Mouse (Mus musculus): ENCODE measurements at regions not wholly inside any gene's neighbourhood (a gene's known extent, or its start where the extent isn't known, plus 50 kb on each side); places are given as distances from the start of the nearest gene placed in this dataset.

DNA sequence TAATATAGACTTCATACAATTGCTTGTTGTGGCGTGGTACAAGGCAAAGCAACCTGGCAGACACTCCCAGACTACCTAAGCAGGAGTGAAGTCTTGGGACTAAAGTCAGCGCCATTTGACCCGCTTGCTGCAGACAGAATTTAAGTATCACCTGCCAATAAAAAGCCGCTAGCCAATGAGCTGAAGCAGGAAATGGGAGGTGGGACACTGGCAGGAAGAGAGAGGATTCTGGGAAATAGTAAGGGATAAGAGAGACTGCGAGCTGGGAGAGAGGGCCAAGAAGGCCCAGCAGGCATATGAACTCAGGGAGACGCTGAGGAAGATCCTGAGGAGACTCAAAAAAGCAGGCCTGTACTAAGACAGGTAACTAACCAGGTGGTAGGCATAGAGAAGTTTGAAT is 102.0 kb upstream of the Slc22a12 start:
- no peak for DNase-seq

DNA sequence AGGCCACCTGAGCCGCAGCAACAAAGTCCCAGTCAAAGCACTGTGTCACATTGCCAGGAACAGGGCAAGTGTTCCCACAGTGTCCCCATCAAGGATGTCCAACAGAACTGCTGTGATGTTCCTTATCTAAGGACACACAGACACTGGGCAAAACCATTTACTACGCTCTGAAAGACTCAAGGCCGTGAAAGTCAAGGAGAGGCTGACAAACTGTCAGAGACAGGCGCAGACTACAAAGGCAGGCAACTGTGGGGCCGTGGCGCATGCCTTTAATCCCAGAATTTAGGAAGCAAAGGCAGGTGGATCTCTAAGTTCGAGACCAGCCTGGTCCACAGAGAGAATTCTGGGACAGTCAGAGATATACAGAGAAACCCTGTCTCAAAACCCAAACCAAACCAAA is 96.8 kb upstream of the Slc22a12 start:
- DNase-seq = no peak

DNA sequence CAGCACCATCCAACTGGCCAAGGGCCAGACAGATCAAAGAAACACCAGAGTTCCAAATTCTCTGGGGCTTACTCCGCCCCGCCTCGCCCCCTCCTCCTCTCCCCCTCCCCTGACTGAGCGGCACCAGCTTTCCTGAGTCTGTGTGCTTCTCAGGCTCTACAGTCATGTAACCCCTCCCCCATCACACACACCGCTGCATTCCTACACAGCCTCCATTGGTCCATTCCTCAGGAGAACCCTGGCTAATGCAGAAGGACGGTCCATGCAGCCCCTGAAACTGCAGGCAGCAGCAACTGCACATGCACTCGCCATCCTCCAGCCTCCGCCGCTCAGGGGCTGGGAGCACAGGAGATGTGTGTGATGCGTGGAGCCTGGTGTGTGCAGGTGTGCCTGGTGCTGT is 90.6 kb upstream of the Slc22a12 start:
- peak in 1 of 2 experiments; percentile 29 for DNase-seq

DNA sequence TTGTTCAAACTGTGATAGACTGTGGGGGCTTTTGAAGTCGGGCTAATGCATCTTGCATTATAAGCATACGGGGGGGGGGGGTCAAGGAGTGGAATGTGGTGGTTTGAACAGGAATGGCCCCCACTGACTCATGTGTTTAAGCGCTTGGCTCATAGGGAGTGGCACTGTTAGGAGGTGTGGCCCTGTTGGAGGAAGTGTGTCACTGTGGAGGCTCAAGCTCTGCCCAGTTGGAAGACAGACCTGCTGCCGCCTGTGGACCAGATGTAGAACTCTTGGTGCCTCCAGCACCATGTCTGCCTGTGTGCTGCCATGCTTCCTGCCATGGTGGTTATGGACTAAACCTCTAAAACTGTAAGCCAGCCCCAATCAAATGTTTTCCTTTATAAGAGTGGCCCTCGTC is 89.0 kb upstream of the Slc22a12 start:
- no peak for DNase-seq

DNA sequence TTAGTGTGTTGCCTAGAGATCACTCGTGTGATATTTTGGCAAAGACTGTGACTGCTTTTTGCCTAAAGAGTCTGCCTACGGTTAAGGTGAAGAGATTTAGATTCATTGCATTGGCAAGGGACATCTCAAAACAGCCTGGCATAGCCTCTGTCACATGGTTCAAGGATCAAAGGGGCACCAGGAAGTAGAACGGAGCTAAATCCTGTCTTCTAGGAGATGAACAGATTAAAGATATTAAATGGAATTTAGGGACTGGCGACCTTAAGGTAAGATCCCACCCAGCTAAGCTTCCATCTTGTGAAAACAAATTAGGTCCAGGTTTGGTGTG is 87.7 kb upstream of the Slc22a12 start:
- DNase-seq = no peak

DNA sequence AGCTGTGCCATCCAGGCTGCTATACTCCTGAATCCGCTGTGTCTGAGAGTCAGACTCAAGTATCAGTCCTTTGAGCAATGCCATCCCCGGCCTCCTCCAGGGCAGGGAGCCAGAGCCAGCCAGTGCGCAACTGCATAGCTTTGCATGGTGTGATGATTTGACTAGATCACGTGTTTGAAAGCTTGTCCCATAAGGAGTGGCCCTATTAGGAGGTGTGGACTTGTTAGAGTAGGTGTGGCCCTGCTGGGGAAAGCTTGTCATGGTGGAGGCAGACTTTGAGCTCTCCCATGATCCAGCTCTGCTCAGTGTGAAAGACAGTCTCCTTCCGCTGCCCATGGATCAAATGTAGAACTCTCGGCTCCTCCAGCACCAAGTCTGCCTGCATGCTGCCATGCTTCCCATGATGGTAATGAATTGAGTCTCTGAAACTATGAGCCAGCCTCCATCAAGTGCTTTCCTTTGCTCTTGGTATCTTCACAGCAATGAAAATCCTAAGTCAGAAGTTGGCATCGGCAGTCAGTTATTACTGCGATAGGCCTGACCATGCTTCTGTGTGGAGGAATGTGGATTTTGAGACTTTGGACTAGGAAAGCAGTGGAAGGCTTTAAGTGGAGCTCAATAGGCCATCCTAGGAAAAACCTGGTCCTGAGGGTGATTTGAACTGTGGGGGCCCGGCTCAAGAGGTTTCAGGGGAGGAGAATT is 87.2 kb upstream of the Slc22a12 start:
- no peak for DNase-seq

DNA sequence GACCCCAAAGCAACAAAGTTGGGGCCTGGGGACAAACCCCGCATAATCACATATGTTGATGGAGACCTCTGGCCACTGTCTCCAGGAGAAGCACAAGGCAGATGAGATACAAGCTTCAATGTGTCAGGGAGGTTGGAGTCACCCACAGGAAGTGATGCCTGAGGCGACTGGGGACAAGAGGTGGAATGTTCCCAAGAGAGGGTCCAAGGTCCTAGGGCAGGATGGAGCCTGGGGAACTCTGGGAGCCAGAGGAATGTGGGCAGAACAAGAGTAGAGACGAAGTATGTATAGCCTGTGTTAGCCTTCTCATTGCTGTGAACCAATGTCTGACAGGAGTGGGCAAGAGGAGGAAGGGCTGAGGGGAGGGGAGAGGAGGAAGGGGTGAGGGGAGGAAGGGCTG is 82.7 kb upstream of the Slc22a12 start:
- DNase-seq = no peak

DNA sequence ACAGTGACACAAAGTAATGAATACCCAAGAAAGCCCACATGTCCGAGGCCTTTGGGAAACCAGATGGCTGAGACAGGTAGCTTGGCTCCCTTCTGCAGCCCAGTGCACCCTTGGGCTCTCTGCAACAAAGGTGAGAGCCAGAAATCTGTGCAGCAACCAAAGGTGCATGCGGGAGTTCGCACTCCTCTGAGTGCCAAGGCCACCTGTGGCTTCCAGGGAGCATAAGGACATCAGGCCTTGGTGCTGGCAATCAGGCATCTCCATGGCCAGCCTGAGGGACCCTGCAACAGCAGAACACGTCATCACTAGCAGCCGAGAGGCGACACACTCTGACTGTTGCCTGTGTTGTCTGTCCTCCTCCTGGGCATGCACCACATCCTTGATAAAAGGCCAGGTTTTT is 78.2 kb upstream of the Slc22a12 start:
- peak; percentile 58 to 62 for DNase-seq

DNA sequence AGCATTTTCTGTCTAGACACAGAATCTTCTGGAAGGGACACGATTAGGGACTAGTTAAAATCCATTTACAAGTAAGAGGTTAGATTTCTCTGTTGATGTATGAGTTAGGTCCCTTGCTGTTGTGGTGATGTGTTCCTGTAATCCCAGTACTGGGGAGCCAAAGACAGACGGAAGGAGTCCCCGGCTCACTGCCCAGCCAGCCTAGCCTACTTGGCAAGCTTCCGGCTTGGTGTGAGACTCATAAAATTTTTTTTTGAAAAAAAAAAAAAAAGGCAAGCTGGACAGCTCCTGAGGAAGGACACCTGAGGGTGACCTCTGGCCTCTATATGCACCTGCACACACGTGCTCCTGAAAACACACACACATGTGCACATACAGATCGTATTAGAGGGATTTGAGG is 76.7 kb upstream of the Slc22a12 start:
- peak; percentile 77 to 79 for DNase-seq

DNA sequence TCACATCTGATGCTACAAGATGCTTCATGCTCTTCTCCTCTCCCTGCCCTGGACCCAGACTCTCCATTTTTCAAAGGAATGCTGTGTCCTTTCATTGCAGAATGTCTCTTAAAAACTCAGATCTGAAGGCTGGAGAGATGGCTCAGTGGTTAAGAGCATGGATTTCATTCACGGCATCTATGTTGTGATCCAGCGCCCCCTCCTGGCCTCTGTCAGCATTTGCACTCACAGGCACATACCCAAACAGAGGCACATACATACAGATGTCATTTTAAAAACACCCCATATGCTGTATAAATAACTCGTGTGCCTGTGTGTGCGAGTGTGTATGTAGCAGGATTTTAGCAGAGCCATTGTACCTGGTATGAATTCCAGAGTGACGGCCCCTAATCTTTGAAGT is 73.8 kb upstream of the Slc22a12 start:
- no peak for DNase-seq

DNA sequence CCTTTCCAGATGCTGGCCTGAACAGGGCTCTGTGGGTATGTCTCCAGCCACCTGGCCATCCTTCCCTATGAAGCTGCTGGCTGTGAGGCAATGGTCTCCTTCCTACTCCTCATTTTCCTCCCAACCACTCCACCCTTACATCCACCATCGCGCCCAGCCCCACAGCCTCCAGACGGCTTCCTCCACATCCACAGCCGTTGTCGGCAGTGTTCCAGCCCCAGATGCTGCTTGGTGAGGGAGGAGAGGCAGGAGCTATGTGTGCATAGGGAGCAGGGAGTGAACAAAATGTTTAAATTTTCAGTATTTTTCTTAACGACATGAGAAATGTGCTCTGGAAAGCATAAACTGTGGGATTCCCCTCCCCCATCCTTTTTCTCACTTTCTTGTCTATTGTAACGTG is 69.6 kb upstream of the Slc22a12 start:
- DNase-seq = no peak

DNA sequence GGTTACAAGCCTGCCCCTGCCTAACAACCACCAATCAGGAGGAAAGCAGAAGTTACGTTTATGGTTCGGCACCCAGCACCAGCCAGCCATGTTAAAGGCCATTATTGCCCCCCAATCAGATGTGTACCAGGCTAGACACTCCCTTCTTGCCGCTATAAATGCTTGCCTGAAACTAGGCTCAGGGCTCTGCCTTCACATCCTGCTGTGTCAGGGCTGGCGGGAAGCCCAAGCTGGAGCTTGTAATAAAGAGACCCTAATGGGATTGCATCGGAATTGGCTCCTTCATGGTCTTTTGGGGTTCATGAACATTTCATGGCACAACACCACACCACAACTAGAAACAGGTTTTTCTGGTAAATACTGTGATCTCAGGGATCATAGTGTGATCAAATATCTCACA is 69.1 kb upstream of the Slc22a12 start:
- peak in 1 of 2 experiments; percentile 68 for DNase-seq

DNA sequence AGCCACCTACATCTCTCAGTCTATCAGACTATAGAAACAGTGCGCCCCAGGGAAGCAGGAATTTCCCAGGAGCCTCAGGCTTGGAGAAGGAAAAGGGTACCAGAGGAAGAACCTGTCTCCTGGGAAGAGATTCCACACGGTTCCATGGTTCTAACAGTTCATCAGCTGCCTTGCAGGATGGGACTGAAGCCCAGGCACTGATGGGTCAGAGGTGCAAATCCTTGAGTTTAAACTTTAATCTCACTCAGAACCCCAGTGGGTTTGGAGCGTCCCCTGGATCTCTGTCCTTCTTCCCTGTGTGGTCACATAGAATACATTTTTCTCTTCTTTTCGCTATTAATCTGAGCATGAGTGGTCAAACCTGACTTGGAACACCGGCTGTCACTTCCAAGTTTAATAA is 67.9 kb upstream of the Slc22a12 start:
- DNase-seq = no peak

DNA sequence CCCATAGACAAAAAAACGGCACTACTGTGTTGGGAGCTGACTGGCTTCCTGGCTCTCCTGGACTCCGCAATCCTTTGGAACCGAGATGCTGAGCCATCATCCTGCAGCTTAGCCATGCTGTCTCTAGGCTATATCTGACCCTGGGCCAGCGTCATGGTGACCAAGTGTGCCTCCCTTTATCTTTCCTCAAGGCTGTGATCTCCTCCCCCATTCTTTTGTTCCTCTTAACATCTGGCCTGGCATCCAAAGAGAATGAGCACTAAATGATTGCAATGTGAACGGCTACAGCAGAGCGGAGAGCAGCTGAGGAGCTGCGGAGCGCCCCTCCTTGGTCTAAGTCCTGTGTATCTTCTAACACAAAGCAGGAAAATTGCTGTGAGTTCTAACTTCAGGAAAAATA is 67.2 kb upstream of the Slc22a12 start:
- no peak for DNase-seq

DNA sequence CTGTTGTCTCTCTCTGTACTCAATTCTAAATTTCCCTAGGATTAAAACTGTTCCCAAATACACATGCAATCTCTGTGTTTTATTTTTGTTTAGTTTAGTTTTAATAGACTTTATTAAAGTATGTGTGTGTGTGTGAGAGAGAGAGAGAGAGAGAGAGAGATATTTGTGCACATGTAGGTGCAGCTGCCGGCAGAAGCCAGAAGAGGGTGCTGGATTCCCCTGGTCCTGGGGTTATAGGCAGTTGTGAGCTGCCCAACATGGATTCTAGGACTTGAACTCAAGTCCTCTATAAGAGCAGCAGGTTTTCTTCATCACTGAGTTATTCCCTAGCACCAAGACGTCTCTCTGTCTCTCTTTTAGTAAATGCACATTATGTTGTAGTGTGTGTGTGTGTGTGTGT is 64.7 kb upstream of the Slc22a12 start:
- no peak for DNase-seq

DNA sequence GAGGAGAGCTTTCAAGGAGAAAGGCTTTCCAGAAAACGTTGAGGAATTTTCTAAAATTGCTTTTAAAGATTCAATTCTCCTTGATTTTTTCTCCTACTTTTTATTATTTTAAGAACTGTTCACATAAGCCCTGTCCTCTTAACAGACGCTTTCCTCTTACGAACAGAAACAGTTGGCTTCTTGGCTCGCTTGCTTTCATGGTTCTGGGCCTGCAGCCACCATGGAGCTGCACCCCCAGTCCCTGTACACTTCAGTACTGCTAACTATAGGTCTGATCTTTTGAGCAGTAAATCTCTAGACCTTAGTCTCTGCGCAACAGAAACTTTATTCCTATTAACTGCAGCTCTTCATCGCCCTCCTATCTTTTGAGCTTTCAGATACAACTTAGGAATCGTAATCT is 63.8 kb upstream of the Slc22a12 start:
- peak in 1 of 2 experiments; percentile 49 for DNase-seq

DNA sequence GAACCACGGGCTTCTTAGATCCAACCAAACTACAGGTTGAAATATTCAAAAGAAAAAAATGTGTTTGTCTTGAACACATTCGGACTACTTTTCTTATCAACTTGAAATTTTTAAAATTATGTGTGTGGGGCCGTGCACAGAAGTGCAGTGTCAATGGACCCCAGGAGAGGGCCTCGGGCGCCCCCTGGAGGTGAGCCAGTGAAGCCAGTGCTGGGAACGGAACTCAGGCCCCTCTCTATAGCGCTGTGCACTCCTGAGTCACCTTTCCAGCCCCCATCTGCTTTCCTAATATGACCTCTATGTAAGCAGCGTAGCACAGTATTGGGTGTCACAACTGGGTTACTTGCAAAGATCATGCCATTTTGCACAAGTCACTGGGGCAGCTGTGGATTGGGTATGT is 61.9 kb upstream of the Slc22a12 start:
- no peak for DNase-seq

DNA sequence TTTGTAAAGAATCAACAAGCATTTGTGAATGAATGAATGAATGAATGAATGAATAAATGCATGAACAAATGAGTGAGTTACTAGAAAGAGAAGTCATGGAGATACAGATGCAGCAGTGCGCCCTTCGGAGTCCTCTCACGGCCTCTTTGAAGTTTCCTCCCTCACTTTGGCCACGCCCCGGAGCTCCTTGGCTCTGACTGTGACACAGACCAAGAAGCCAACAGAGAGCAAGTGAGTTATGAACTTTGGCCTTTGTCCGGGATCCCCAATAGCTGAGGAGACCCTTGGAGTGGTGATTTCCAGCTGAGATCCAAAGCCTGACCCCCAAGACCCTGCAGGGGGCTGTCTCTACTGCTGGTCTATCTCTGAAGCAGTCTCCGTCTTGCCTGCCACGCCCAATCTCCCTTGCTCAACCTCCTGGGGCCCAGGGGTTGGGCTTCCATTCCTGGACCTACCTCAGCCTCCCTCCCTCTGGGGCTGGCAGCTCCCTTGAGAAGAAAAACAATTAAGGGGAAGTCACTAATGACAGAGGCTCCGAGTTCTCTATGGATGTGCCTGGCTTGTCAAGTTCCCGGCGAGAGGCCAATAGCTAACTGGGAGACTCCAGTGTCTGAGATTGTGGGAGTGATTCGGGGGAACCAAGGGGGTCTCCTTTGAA is 58.2 kb upstream of the Slc22a12 start:
- no peak for DNase-seq

DNA sequence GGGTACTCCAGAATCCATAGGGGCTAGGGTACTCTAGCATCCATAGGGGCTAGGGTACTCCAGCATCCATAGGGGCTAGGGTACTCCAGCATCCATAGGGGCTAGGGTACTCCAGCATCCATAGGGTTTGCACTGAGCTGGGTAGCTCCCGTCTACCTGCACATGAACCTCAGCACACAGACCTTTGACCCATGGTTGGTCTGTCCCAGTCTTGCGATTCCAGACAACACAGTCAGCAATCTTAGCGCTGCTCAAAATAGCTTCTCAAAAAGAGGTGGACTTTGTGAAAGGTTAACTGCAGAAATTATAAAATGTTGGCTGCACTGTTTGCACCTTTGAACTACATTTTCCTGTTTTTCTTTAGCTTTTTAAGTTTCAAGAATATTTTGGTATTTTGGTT is 56.4 kb upstream of the Slc22a12 start:
- DNase-seq = no peak

DNA sequence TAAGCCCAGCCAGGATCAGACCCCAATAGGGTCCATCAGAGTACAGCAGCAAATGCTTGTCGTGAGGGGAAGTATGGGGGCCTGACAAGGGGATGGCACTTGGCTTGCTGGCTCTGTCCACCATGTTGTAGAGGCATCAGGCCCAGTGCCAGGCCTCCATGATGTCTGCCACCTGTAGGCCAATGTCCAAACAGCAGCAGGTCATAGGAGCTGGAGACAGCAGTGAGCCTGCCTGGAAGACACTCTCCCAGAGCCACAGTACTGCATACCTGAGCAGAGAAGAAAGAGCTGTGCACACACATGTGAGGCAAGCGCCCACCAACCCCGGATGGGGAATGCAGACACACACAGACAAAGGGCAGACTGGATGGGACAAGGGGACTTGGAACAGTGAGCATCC is 55.4 kb upstream of the Slc22a12 start:
- DNase-seq = peak in 1 of 2 experiments; percentile 49

DNA sequence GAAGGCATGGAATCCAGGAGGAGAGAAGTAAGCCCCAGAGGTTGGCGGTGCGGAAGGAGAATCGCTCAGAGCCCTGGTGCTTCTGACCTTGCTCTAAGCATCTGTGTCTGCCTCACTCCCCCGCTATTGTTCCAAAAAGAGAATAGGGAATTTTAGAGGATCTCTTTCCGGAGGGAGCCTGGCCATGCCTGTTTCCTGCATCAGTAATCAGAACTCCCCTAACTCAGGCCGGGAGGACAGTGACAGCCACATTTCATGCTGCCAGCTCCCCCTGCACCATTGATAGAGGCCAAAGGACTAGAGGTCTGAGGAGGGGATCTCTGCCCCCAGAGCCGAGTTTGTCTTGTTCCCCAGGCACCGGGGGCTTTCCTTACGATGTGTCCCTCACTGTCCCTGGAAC is 53.0 kb upstream of the Slc22a12 start:
- no peak for DNase-seq

Data from cerebellum, postnatal 10 days (tissue).